Mouse (Mus musculus): Measurements from ENCODE around the gene Cd59b.

GRCm38 (mm10) chr2:104042766-104043165 is 26.9 kb upstream of the Cd59b start:
- no peak for TF ChIP-seq GATA1 (IDR thresholded peaks at IDR 0.05; ENCODE audit: low read length)
- no peak for TF ChIP-seq TAL1 (IDR thresholded peaks at IDR 0.05; ENCODE audit: low read length)

Measured in erythroblast, embryonic 14.5 days (primary cell).